Mouse (Mus musculus): ENCODE results near the gene Zfhx3.

Zfhx3 gene

DNA sequence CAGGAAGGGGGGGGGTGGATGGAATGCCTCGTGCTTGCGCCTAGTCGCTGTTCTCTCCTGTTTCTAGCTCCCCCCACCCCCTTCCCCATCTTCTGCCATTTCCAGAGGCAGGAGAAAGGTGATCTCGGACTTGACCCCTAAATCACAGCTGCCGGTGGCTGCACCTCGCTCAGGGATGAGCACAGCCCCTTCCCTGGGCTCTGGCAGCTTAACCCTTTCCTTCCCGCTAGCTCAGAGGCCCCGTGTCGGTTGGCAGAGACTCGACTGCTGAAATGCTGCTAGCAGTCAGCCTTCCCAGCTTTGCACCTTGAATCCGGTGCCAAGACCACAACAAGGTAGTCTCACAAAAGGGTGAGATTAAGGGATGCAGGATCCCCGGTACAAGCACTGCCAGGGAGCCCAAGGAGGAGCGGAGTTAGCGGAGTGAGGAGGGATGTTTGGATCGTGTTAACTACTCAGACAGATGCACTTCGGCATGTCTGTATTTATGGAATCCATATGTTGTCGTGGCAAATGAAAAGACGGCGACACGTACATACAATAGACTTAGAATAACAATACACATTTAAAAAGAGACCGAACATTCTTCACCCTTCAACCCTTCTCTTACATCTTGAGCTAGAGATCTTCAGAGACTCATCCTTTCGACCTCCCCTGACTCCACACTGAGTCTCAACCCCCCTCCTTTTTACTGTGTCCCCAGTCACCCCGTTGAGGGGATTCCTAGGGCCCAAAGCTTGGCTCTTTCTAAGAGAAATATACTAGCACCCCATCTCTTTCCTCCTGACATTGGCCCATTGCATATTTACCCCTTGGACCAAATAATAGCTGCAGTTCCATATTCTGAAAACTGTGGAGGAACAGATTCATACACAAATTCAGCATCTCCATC lies 757.3 kb downstream of the Zfhx3 start:
- in situ Hi-C loops (cut with MboI): no loop called here

- in situ Hi-C loops (cut with MboI): no loop called here
Measured at GRCm38 (mm10) chr8:108701381-108702175, 759.1 kb downstream of the Zfhx3 start.

- in situ Hi-C loops (cut with MboI): no loop called here
Measured at GRCm38 (mm10) chr8:108702201-108702600, 759.8 kb downstream of the Zfhx3 start.

- in situ Hi-C loops (cut with MboI): no loop called here
Measured at GRCm38 (mm10) chr8:108705751-108706150, 763.3 kb downstream of the Zfhx3 start.

- in situ Hi-C loops (cut with MboI): no loop called here
Measured at GRCm38 (mm10) chr8:108706491-108706847, 764.0 kb downstream of the Zfhx3 start.

GRCm38 (mm10) chr8:108706848-108707541 lies 764.6 kb downstream of the Zfhx3 start:
- in situ Hi-C loops (cut with MboI): no loop called here

GRCm38 (mm10) chr8:108707576-108708281 lies 765.3 kb downstream of the Zfhx3 start:
- in situ Hi-C loops (cut with MboI): no loop called here

GRCm38 (mm10) chr8:108708833-108709387 lies 766.5 kb downstream of the Zfhx3 start:
- in situ Hi-C loops (cut with MboI): no loop called here

GRCm38 (mm10) chr8:108709441-108709840 lies 767.0 kb downstream of the Zfhx3 start:
- in situ Hi-C loops (cut with MboI): no loop called here

GRCm38 (mm10) chr8:108709928-108710606 lies 767.6 kb downstream of the Zfhx3 start:
- in situ Hi-C loops (cut with MboI): no loop called here

- in situ Hi-C loops (cut with MboI): no loop called here
Measured at GRCm38 (mm10) chr8:108710607-108711489, 768.4 kb downstream of the Zfhx3 start.

- in situ Hi-C loops (cut with MboI): no loop called here
Measured at GRCm38 (mm10) chr8:108711490-108711793, 769.0 kb downstream of the Zfhx3 start.

DNA sequence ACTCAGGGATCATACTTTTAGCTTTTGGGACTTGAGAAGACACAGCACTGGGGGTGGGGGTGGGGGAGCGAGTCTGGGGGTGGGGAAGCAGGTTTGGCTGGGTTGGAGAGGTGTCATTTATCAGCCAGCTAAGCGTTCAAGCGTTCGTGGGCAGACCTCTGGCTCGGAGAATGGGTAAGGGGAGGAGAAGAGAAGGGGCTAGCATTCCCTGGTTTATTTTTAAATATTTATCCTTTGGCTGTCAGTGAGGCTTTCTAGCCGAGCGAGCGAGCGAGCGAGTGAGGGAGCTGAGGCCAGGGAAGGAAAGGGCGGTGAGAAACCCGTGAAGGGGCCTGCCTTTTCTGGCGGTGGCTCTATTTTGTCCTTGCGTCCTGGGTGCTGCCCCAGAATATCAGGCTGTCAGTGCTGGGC lies 769.6 kb downstream of the Zfhx3 start:
- in situ Hi-C loops (cut with MboI): no loop called here

DNA sequence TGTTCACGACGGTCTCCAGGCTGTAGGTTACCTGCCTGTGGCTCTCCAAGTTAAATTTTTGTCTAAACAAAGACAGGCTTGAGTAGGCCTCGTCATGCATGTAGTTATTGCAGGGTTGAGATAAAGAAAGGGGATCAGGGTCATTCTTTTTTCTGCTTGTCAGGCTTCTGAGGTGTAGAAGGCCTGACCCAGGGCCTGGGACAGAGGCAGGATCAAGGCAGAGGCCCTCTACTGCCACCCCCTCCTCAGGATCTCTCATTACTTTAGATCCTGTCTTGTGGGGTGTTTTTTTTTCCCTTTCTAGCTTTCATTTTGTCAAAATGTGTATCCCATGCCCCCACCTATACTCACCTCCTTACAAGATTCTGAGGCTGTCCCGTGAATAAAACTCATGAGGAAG lies 770.2 kb downstream of the Zfhx3 start:
- in situ Hi-C loops (cut with MboI): no loop called here

- in situ Hi-C loops (cut with MboI): no loop called here
Measured at GRCm38 (mm10) chr8:108713346-108714142, 771.1 kb downstream of the Zfhx3 start.

DNA sequence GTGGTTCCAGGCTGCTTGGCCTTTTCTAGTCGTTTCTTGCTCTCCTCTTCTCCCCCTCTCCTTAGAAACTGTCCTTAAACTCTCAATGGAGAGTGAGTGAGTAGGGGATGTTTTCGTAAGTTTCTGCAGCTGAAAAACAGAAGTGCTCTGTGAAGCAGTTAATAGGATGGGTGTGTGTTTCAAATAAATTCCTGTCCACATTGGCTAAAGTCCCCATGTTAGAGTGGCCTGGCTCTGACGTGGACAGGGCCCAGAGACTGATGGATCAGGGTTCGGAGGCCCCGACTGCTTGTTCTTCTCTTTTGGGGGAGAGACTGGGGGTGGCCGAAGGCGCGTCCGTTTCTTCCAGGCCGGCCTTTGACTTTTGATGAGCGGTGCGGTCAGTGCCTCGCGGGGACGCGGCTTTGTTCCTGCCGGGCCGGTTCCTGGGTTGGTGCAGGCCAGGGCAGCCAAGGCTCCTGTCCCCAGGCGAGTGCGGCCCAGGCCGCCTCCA lies 771.7 kb downstream of the Zfhx3 start:
- in situ Hi-C loops (cut with MboI): no loop called here

GRCm38 (mm10) chr8:108714636-108715415 lies 772.4 kb downstream of the Zfhx3 start:
- in situ Hi-C loops (cut with MboI): no loop called here

DNA sequence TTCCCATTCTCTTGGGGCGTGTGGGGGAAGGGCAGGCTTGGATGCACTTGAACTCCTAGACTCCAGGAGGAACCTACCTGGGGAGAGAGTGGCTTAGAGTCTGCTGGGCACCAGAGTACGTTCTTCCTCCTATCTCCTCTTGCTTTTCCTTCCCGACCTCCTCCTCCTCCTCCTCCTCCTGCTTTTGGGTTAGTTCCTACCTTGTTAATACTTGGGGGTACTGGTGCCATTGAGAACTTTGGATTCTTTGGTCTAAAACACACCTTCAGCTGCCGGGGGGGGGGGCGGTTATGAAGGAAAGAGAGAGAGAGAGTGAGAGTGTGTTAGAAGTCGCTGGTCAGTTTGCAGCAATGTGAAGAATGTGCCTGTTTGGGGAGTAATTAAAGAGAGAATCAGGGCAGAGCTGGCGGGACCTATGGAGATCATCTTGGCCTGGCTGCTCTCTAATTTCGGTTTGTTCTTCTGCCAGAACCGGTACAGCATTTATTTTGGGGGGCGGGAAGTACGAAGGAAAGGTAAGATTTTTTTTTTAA lies 773.0 kb downstream of the Zfhx3 start:
- in situ Hi-C loops (cut with MboI): no loop called here
